Mouse (Mus musculus) lung, adult 18-20 months (tissue): ENCODE data around the gene Svs3b.
"Not testable (repeated sequence)": the region's sequence is repeated elsewhere in the genome, so short reads cannot be mapped to it uniquely, and the experiment has no call there.

Source experiments
- DNase-seq, 2 experiments: peaks; one replicate each; pipeline ENCODE4 v3.0.0; 2022; ENCODE audit warnings: mixed read lengths in 2 of 2

The Svs3b gene

DNA sequence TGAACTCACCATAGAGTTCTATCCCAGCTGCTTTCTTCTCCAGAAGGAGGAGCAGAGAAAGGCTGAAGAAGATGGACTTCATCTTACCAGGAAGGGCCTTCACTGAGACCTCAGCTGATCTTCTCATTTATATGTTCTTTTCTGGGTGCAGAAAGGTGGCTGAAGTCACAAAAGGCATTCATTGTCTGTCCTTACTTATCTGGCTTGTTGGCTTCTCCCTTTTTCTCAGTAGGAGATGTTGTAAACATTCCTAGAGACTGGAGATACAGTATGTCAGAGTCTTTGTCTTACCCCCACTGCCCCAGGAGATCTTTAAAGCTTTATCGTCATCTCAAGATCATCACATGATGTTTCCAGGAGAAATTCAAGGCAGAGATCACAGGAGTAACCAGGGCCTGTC, at the start of gene Svs3b:
TSS of gene Svs3b (minus strand) at position 101 of the 400 bp plus-strand sequence.
- DNase-seq, result not testable (repeated sequence)

DNA sequence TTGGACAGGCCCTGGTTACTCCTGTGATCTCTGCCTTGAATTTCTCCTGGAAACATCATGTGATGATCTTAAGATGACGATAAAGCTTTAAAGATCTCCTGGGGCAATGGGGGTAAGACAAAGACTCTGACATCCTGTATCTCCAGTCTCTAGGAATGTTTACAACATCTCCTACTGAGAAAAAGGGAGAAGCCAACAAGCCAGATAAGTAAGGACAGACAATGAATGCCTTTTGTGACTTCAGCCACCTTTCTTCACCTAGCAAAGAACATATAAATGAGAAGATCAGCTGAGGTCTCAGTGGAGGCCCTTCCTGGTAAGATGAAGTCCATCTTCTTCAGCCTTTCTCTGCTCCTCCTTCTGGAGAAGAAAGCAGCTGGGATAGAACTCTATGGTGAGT, 32.5 kb upstream of the Svs3b start, which contains the start of gene Svs3a:
TSS of gene Svs3a (plus strand) at position 301 of the 400 bp plus-strand sequence.
- not testable (repeated sequence) for DNase-seq

DNA sequence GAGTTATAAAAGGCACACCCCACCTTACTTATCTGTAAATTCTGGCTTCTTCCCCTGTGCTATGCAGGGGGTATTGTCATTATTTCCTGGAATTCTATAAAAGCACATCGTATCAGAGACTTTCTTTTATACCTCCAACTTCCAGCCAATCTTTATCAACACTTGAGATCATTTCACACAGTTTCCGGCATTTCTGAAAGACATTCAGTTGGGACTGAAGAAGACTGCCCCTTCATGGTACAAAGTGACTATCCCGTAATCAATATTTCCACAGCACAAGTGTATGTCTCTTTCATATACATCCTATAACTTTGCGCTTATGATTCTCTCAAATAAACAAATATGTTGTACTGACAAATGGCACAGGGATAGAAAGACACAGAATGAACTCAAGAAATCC, 21.9 kb upstream of the Svs3b start, which contains the start of gene Svs4:
TSS of gene Svs4 (minus strand) at position 101 of the 400 bp plus-strand sequence.
- DNase-seq, result no peak

GRCm38 (mm10) chr2:164238366-164238765, 18.1 kb downstream of the Svs3b start, which contains the start of gene Svs2:
Svs2 (minus strand) TSS chr2:164238466.
- DNase-seq, result no peak

DNA sequence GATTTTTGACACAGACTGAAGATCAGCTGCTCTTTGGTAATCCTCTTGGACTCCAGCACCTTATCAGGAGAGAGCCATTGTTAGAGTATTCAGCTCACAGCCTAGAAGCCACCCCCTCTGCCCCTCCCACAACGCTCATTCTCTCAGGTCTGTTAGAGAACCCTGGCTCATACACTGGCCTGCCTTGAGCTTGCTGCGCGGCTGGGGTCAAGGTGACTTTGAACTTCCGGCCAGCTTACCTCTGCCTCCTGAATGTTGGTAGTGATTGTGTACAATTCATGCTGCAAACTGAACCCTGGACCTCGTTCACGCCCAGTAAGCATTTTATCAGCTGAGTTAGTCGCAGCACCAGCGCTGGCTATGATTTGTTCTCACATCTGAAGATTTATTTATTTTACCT, 23.8 kb downstream of the Svs3b start:
- DNase-seq, result no peak

GRCm38 (mm10) chr2:164228361-164229070, 27.9 kb downstream of the Svs3b start:
- DNase-seq, result no peak

GRCm38 (mm10) chr2:164221522-164221921, 34.9 kb downstream of the Svs3b start, which contains the start of gene Wfdc15b:
Wfdc15b (minus strand) TSS chr2:164221660.
- no peak for DNase-seq

DNA sequence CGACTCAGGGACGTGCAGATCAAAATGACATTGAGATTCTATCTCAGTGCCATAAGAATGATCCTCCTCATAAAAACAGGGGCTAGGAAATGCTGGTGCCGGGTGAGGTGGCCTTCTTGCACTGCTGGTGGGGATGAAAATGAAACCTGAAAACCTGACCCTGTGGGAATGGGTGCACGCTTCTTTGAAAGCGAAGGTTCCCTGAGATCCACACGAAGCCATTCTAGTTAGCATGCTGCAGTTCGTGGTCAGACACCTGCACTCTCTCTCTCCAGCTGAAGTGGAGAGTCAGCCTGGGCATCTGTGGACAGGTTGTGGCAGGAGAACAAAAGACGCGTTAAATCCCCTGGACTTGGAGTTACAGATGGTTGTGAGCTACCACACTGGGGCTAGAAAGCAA, 37.1 kb downstream of the Svs3b start:
- no peak for DNase-seq

- no peak for DNase-seq
Measured at GRCm38 (mm10) chr2:164212711-164213110, 43.7 kb downstream of the Svs3b start.

GRCm38 (mm10) chr2:164210892-164211291, 45.5 kb downstream of the Svs3b start:
- DNase-seq, result no peak

DNA sequence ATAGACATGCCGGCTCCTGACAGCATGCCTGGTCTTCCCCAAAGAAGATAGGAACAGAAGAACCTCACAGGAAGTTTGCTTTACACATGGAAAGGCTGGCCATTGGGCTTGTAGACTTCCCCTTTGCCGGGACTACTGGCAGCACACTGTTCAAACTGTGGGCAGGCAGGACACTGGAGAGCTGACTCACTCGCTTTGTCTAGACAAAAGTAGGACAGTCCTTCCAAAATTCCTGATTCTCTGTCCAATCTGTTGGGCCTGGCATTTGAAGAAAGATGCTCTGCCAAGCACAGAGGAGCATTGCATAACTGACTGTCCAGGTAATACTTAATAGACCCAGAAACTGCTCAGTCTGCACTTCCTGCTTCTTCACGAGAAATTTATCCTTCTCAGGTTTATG, 49.8 kb downstream of the Svs3b start:
- no peak for DNase-seq

DNA sequence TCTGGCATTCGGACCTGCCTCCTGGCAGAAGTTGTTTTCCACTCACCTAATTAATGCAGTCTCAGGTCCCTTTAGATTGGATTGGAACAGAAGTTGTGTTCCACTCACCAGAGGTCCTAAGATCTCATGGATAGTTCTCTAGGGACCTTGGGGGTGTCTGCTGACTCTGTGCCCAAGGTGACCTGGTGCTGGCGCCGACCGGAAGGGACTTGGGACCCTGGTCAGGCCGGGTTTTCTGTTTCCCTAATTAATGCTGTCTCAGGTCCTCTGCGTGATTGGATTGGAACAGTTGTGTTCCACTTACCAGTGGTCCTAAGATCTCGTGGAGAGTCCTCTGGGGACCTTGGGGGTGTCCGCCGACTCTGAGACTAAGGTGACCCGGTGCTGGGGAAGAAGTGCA, 50.4 kb downstream of the Svs3b start:
- DNase-seq, result not testable (repeated sequence)
